Mouse (Mus musculus) kidney, embryonic 15.5 days (tissue): ENCODE measurements at regions not wholly inside any gene's neighbourhood (a gene's known extent, or its start where the extent isn't known, plus 50 kb on each side); places are given as distances from the start of the nearest gene placed in this dataset.
"Not testable (repeated sequence)": the region's sequence is repeated elsewhere in the genome, so short reads cannot be mapped to it uniquely, and the experiment has no call there.

Experiments
- ATAC-seq: fragments of 200-750 bp; cut with Nextera tagmentation; replicated peaks from 2 replicates; pipeline ENCODE4 v1.8.0; 2017; ENCODE audit warnings: moderate TSS enrichment; ENCODE audit not compliant: low FRiP score
- H3K27ac ChIP-seq: fragments of 300-500 bp; sonication (generic); 2 replicates; pipeline ENCODE4 v1.5.1; 2015; ENCODE audit warnings: mild to moderate bottlenecking, inconsistent platforms
- H3K27me3 ChIP-seq: fragments of 300-500 bp; sonication (generic); 2 replicates; pipeline ENCODE4 v1.6.1; 2015; ENCODE audit warnings: inconsistent platforms
- H3K36me3 ChIP-seq: fragments of 300-500 bp; sonication (generic); 2 replicates; pipeline ENCODE4 v1.6.1; 2015; ENCODE audit warnings: inconsistent platforms
- H3K4me1 ChIP-seq: fragments of 300-500 bp; sonication (generic); 2 replicates; pipeline ENCODE4 v1.6.1; 2015; ENCODE audit warnings: inconsistent platforms
- H3K4me2 ChIP-seq: fragments of 300-500 bp; sonication (generic); 2 replicates; pipeline ENCODE4 v1.6.1; 2015; ENCODE audit warnings: moderate library complexity, mild to moderate bottlenecking, inconsistent platforms
- H3K4me3 ChIP-seq: fragments of 300-500 bp; sonication (generic); replicated peaks from 2 replicates; pipeline ENCODE4 v1.5.1; 2015; ENCODE audit warnings: mild to moderate bottlenecking, inconsistent platforms
- H3K9ac ChIP-seq: fragments of 300-500 bp; sonication (generic); 2 replicates; pipeline ENCODE4 v1.6.1; 2015; ENCODE audit warnings: mild to moderate bottlenecking, inconsistent platforms
- H3K9me3 ChIP-seq: fragments of 300-500 bp; sonication (generic); replicated peaks from 2 replicates; pipeline ENCODE4 v1.6.1; 2016; ENCODE audit warnings: inconsistent platforms
- WGBS: fragments of 180-500 bp; shearing (Covaris S2); methylation state at CpG from one replicate; pipeline ENCODE4 v1.1.7; 2015; ENCODE audit warnings: mixed read lengths; 5-methylcytosine and 5-hydroxymethylcytosine counted together

DNA sequence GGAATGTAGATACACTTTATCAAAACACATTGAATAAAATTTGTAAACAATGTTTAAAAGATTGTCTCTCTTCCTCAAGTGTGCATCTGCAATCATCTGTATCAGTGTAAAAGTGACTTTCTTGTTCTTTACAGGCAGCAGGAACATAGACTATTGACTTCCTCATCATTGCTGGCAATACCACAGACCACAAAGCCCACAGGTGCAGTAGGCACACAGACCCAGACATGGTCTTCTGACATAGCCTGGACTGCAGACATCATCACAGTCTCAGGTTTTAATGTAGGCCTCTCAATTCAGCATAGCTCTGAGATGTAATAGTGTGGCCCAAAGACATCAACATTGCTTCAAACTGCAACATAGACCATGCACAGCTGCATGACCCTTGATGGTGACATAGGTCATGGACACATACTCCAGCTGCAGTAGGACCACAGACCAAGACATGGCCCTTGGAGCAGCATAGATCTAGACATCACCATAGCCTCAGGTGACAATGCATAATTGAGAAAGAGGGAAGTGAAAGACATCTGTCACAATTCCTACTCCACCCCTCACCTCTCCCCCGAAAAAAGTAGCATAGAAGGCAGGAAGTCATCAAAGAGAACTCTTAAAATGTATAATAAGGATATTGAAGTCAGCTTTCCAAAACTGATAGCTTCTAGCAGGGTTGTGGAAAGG is 74.1 kb upstream of the Speer2 start:
- no peak overlapping the region for H3K9ac ChIP-seq
- H3K9me3 ChIP-seq, result no peaks in the 10 kb centered on the region
- no peak for ATAC-seq
- no peak overlapping the region for H3K27ac ChIP-seq
- H3K4me3 ChIP-seq, result no peak overlapping the region
- 79% methylated on average over 1 of the region's 1 CpGs for WGBS
- no peak overlapping the region for H3K4me2 ChIP-seq
- no peaks in the 10 kb centered on the region for H3K27me3 ChIP-seq
- no peaks in the 10 kb centered on the region for H3K36me3 ChIP-seq
- no peaks in the 10 kb centered on the region for H3K4me1 ChIP-seq

DNA sequence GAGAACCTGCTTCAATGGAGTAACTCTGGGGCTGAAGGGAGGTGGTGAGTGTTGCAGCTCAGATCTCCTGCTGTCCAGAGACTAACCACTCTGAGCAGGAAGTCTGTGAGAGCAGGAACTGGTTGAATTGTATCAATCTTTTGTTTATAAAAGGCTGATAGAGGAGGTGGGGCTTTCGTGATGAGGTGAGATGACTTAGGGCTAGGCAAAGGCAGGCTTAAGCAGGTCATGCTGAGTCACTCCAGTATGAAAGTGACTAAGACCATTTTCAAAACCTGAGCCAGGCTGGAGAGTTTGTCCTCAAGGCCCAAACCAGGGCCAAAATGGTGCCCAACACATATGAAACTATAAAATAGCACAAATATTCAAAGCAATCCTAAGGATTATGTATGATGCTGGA is 80.1 kb upstream of the Speer2 start:
- Histone ChIP-seq H3K9ac (no peak overlapping the region), H3K27me3 (no peaks in the 10 kb centered on the region), H3K27ac (no peak overlapping the region), H3K4me1 (no peaks in the 10 kb centered on the region), H3K9me3 (no peaks in the 10 kb centered on the region), H3K36me3 (no peaks in the 10 kb centered on the region), H3K4me2 (no peak overlapping the region), H3K4me3 (no peak overlapping the region)
- ATAC-seq, result no peak
- 75% methylated on average over 1 of the region's 1 CpGs for WGBS

DNA sequence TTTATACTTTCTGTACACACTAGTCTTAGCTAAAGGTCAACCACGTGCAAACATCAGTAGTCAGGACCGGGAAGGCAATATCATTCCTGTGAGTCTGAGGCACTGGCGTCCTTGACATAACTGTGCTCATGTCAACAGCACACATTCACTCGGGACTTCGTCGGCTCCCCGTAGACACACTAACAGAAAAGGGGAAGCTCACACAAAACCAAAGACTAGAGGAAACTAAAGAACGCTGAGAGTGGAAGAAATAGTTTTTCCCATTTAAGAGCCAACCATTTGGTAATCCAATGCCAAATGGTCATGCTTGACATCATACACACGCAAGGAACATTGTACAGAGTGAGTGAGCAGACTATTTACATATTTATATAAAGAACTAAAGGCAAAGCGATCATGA is 85.2 kb upstream of the Speer2 start:
- H3K9ac ChIP-seq, result no peak overlapping the region
- 91% methylated on average over 10 of the region's 10 CpGs for WGBS
- no peak overlapping the region for H3K27ac ChIP-seq
- no peak for ATAC-seq
- no peaks in the 10 kb centered on the region for H3K36me3 ChIP-seq
- H3K27me3 ChIP-seq, result no peaks in the 10 kb centered on the region
- H3K4me2 ChIP-seq, result no peak overlapping the region
- H3K9me3 ChIP-seq, result no peaks in the 10 kb centered on the region
- H3K4me1 ChIP-seq, result no peaks in the 10 kb centered on the region
- H3K4me3 ChIP-seq, result no peak overlapping the region

DNA sequence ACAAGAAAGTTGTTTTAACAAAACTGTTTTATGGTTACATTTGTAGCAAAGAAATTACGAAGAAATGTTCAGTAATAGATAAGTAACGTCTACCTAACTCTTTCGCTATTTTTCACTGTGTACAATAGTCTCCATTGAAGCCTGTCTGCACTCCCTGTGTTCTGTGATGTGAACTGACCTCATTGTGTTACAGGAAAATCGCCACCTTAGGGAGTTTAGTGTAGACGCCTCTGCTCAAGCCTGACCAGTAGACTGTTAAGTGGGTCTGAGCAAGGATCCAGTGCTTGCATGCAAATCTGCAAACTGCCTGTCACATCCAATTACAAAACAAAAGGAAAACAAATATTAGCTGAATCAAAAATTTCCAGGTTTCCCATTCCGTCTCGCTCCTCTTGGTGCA is 85.8 kb upstream of the Speer2 start:
- no peak overlapping the region for H3K27ac ChIP-seq
- no peak overlapping the region for H3K9ac ChIP-seq
- H3K4me1 ChIP-seq, result no peaks in the 10 kb centered on the region
- H3K27me3 ChIP-seq, result no peaks in the 10 kb centered on the region
- no peak overlapping the region for H3K4me3 ChIP-seq
- no peak overlapping the region for H3K4me2 ChIP-seq
- H3K9me3 ChIP-seq, result no peaks in the 10 kb centered on the region
- WGBS, result 78% methylated on average over 7 of the region's 7 CpGs
- no peaks in the 10 kb centered on the region for H3K36me3 ChIP-seq
- ATAC-seq, result peak; percentile 70; the same call in 1 of the 2 replicates

DNA sequence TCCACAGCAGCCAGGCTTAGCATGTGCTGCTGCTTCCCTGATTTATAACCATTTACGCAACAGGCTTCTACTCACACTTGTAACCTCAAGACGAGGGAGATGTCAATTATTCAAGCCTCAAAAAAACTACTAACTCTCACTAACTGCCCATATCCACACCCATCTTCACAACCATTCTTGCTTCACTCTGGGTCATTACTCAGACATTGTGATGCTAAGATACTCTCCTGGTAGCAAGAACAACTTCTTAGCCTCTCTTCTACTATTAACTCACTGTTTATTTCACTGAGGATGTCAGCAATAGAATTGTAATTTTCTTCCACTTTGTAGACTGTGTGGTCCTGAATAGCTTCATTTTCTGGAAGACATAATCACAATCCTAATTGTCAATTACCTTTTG is 88.0 kb upstream of the Speer2 start:
- H3K27ac ChIP-seq, result no peak overlapping the region
- no peaks in the 10 kb centered on the region for H3K27me3 ChIP-seq
- WGBS, result 50% methylated on average over 2 of the region's 2 CpGs
- H3K4me2 ChIP-seq, result no peak overlapping the region
- no peaks in the 10 kb centered on the region for H3K36me3 ChIP-seq
- ATAC-seq, result no peak
- no peak overlapping the region for H3K4me3 ChIP-seq
- H3K9me3 ChIP-seq, result no peaks in the 10 kb centered on the region
- H3K9ac ChIP-seq, result no peak overlapping the region
- H3K4me1 ChIP-seq, result no peaks in the 10 kb centered on the region

DNA sequence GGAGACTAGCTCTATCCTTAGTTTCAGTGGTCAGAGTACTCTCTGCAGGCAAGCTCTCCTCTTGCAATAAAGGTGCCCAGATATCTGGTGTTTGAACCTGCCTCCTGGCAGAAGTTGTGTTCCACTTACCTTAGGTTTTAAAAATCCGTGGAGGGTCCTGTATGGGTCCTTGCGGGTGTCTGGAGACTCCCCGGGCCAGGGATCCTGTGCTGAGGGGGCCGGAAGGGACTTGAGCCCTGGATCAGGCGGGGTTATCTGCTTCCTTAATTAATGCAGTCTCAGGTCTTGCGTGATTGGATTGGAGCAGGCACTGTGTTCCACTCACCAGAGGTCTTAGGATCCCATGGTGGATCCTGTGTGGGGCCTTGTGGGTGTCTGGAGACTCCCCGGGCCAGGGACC is 103.0 kb upstream of the Speer2 start:
- not testable (repeated sequence) for H3K4me2 ChIP-seq, H3K4me3 ChIP-seq, H3K9me3 ChIP-seq, H3K4me1 ChIP-seq, H3K36me3 ChIP-seq, H3K27me3 ChIP-seq, ATAC-seq, H3K9ac ChIP-seq, H3K27ac ChIP-seq
- WGBS, result 91% methylated on average over 7 of the region's 7 CpGs

DNA sequence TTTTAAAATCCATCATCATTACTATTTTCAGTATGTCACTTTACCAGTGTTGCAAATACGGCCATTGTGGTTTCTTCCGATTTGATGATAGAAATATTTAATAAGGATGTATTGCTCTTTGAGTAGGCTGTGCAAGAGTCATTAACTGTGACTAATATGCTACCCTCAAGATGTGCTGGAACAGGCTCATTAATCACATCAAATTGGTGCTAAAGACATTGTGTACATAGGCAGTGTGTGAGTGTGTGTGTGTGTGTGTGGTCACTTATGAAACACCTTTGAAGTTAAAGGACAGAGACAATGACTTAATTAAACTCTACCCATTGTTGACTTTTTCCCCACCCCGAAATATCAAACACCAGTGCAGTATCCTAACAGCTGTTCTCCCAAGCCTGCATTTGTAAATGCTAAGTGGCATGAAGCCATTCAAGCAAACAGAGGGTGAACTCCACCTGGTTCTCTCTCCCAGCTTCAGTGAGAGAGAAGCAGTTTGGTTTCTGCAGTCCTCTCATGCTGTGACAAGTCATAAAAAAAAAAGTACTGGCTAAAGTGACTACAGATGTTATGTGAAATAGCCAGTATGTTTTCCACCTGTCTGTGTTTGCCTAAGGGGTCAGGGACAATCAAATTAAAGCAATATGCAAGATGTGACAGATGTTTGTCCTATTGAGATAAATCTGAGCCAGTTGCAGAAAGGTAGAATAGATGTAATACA is 116.4 kb upstream of the Speer2 start:
- Histone ChIP-seq H3K27ac (no peak overlapping the region), H3K27me3 (no peaks in the 10 kb centered on the region), H3K36me3 (no peaks in the 10 kb centered on the region), H3K4me1 (0 out of 2 replicates have a peak, but pooled peaks cover 3% of the 10 kb centered on the region), H3K4me3 (no peak overlapping the region), H3K9me3 (no peaks in the 10 kb centered on the region), H3K4me2 (no peak overlapping the region), H3K9ac (no peak overlapping the region)
- ATAC-seq, result peak; percentile 92
- WGBS, result 28% methylated on average over 3 of the region's 3 CpGs

DNA sequence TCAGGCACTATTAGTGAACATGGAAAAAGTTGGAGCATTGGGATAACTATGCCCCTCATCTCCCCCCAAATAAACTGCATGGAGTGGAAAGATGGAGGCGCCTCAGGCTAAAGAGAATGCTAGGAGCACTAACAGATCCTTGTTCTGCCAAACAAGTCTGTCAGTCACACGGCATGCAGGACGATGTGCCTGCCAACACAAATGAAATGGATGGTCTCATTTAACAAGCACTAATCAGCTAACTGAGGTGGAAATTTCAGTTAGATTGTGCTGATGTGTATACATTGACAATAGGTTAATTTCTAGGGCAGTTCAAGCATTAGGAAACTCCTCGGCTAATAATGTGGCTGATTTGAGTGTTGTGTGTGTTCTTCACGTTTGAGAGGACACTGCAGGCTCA is 120.8 kb upstream of the Speer2 start:
- WGBS, result 60% methylated on average over 5 of the region's 5 CpGs
- Histone ChIP-seq H3K9me3 (no peaks in the 10 kb centered on the region), H3K36me3 (no peaks in the 10 kb centered on the region)

DNA sequence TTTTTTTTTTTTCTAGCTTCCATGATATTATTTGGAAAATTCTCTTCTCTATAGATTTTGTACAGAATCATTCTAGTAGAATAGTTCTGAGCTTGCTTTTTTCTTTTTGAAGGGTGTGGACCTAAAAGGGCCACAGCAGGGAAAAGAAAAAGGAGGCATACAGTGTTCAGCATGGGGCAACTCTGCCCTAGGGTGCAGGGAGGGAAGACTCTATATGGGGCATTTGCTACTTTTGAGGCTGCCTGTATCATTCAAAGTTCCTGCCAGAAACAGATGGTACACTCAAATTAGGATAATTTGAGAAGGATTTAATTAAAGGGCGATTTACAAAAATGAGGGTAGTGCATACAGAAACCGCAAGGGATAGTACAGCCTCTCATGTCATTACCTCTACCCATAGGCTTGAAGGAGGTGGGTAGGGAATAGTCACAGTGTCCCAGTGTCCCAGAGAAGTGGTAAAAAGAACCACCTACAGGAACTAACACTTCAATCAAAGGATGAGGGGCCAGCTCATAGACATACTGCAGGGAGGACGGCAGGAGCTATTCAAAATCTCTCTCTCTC is 128.4 kb upstream of the Speer2 start:
- no peaks in the 10 kb centered on the region for H3K4me1 ChIP-seq
- no peak overlapping the region for H3K27ac ChIP-seq
- no peak overlapping the region for H3K4me2 ChIP-seq
- no peak overlapping the region for H3K9ac ChIP-seq
- no peak overlapping the region for H3K4me3 ChIP-seq
- H3K36me3 ChIP-seq, result no peaks in the 10 kb centered on the region
- H3K27me3 ChIP-seq, result no peaks in the 10 kb centered on the region
- WGBS, result 71% methylated on average over 3 of the region's 3 CpGs
- no peak for ATAC-seq
- H3K9me3 ChIP-seq, result no peaks in the 10 kb centered on the region

More for the DNA sequence above, 120.8 kb upstream of the Speer2 start:
- H3K9ac ChIP-seq, result no peak overlapping the region
- no peak overlapping the region for H3K4me2 ChIP-seq
- H3K4me1 ChIP-seq, result 0 out of 2 replicates have a peak, but pooled peaks cover 3% of the 10 kb centered on the region
- no peak for ATAC-seq
- no peak overlapping the region for H3K27ac ChIP-seq
- H3K4me3 ChIP-seq, result no peak overlapping the region
- no peaks in the 10 kb centered on the region for H3K27me3 ChIP-seq

DNA sequence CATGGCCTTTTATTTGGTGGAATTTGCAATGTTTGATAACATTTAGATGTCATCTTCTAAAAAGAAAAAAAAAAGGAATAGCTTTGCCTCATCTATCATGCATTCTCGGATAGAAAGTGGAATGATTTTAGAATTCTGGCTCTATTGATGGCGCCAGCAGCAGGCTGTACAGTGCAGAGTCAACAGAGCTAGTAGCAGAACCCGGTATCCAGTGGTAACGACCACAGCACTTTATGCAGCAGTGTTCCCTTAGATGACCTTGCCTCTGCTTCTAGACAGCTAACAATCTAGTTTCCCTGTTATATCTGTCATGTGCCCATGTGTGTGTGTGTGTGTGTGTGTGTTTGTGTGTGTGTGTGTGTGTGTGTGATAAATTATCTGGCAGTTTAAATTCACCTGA is 129.2 kb upstream of the Speer2 start:
- Histone ChIP-seq H3K4me2 (no peak overlapping the region), H3K4me1 (no peaks in the 10 kb centered on the region), H3K4me3 (no peak overlapping the region), H3K27me3 (no peaks in the 10 kb centered on the region), H3K9me3 (no peaks in the 10 kb centered on the region), H3K36me3 (no peaks in the 10 kb centered on the region), H3K27ac (no peak overlapping the region), H3K9ac (no peak overlapping the region)
- ATAC-seq, result no peak
- 81% methylated on average over 4 of the region's 4 CpGs for whole genome bisulfite sequencing

DNA sequence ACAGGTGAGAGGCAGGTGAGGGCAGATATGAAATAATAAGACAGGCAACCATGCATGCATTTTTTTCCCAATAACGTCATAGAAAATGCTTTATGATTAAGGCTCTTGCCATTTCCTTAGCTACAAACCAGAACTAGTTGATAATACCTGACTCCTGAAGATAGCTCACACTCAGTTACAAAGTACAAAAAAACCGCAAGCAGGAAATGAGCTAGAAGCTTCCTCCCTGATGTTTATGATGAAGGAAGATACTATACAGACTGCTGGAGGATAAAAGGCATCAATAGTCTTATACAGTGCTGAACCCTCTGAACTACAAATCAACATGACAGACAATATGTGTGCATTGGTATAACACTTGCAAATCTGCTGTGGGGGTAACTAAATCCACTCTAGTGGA is 143.3 kb upstream of the Speer2 start:
- Histone ChIP-seq H3K27me3 (no peaks in the 10 kb centered on the region), H3K36me3 (no peaks in the 10 kb centered on the region), H3K9ac (no peak overlapping the region), H3K4me3 (no peak overlapping the region), H3K4me1 (no peaks in the 10 kb centered on the region), H3K9me3 (no peaks in the 10 kb centered on the region), H3K4me2 (no peak overlapping the region), H3K27ac (no peak overlapping the region)
- ATAC-seq, result no peak
- WGBS, result 84% methylated on average over 2 of the region's 2 CpGs

DNA sequence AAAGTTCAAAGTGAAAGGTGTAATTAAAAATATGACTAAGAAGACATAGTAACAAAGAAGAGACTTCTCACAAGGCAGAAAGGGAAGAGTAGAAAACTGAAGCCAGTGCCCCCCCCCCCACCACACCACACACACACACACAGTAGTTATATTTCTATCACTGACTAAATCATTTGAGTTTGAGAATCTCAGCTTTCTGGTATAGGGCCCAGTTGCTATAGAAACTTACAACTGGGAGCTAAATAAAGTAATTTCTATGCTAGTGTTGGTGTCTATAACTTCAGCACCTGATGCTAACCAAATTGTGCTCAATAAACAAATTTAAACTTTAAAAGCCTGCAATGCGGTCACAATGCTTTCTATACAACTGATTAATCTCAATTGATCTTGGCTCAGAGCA is 153.4 kb upstream of the Speer2 start:
- Histone ChIP-seq H3K9ac (no peak overlapping the region), H3K36me3 (no peaks in the 10 kb centered on the region), H3K4me3 (no peak overlapping the region), H3K27me3 (no peaks in the 10 kb centered on the region), H3K27ac (no peak overlapping the region), H3K9me3 (no peaks in the 10 kb centered on the region), H3K4me2 (no peak overlapping the region), H3K4me1 (no peaks in the 10 kb centered on the region)
- no peak for ATAC-seq
- WGBS, result 85% methylated on average over 1 of the region's 1 CpGs
